Mouse (Mus musculus): ENCODE results near the gene Ruvbl2. TPM values are rescaled to one million over a fixed set of nuclear protein-coding genes. Genes with fewer than 3 reads are reported as not detected.

Gene Ruvbl2
- polyA plus RNA-seq, 1 experiment from 2014 or later: 67.1 TPM

DNA sequence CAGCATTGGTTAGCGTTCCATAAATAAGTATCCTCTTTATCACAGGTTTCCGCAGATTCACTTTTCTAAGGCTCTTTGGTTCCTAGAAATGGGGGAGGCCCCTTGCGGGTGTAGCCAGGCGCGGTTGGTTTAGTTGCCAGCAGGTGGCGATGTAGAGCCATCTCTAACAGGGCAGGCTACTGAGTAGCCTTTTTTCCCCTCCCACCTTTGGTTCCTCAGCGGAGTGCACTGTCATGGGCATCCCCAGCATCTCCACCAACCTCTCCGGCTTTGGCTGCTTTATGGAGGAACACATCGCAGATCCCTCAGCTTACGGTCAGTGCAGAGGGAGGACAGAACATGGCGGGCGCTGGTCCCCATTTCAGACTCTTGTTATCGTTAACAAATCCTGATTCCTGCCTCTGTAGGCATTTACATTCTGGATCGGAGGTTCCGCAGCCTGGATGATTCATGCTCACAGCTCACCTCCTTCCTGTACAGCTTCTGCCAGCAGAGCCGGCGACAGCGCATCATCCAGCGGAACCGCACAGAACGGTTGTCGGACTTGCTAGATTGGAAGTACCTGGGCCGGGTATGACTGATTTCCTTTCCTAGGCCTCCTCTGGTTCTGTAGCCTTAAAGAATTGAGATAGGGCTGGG, 13.6 kb upstream of the Ruvbl2 start:
- 0 out of 2 replicates have a peak overlapping the region, but pooled peaks have one; percentile 20 for H3K4me2 ChIP-seq
- 0 out of 2 replicates have a peak overlapping the region, but pooled peaks have one; percentile 1 for H3K4me3 ChIP-seq (replicated peaks)
- H3K36me3 ChIP-seq (replicated peaks): peaks cover 34% of the 10 kb centered on the region
- peak; percentile 68 for ATAC-seq (ENCODE audit: insufficient read depth)
- H3K9ac ChIP-seq: no peak overlapping the region
- 50% methylated on average over 23 of the region's 23 CpGs for WGBS (ENCODE audit: insufficient replicate concordance)
- H3K9me3 ChIP-seq (replicated peaks): no peaks in the 10 kb centered on the region
- H3K27ac ChIP-seq (replicated peaks): 0 out of 2 replicates have a peak overlapping the region, but pooled peaks have one; percentile 19
- no peaks in the 10 kb centered on the region for H3K27me3 ChIP-seq
- peaks cover 33% of the 10 kb centered on the region for H3K4me1 ChIP-seq (replicated peaks)

DNA sequence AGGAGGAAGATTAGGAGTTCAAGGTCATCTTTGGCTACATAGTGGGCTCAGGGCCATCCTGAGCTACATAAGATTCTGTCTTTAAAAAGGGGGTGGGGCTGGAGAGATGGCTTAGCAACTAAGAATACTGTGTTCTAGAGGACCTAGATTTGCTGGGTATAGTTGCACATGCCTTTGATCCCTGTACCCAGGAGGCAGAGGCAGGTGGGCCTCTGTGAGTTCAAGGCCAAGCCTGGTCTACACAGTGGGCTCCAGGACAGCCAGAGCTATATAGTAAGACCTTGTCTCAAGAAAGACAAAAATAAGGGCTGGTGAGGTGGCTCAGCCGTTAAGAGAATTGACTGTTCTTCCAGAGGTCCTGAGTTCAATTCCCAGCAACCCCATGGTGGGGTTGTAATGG, 12.1 kb upstream of the Ruvbl2 start:
- no peak overlapping the region for H3K9ac ChIP-seq
- WGBS (ENCODE audit: insufficient replicate concordance): 79% methylated on average over 1 of the region's 1 CpGs
- H3K27ac ChIP-seq (replicated peaks): no peak overlapping the region
- no peaks in the 10 kb centered on the region for H3K9me3 ChIP-seq (replicated peaks)
- H3K4me2 ChIP-seq: no peak overlapping the region
- H3K4me3 ChIP-seq (replicated peaks): no peak overlapping the region
- peaks cover 22% of the 10 kb centered on the region for H3K36me3 ChIP-seq (replicated peaks)
- no peaks in the 10 kb centered on the region for H3K27me3 ChIP-seq
- H3K4me1 ChIP-seq (replicated peaks): peaks cover 26% of the 10 kb centered on the region
- ATAC-seq (ENCODE audit: insufficient read depth): no peak

DNA sequence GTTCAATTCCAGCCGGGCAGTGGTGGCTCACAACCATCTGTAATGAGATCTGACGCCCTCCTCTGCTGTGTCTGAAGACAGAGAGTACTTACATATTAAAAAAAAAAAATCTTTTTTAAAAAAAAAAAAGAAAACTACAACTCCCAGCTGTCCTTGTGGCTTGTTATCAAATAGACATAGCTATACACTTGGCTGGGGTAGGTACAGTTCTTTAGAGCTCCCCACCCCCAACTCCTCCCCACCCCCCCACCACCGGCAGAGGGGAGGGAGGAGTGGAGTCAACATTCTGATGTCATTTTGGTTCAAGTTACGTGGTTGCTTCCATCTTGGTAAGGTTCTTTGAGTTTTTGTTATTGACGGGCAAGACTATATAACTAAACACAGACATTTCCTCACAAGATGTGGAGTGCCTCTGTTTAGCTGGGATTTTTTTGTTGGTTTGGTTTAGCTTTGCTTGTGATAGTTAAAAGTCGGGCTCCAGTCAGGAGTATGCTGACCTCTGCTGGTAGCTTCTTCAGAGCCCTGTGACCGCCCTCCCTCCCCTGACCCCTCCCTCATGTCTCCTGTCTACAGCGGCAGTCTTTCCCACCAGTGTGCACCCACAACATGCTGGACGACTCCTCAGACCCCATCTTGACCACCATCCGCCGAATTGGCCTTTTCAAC, 9.6 kb upstream of the Ruvbl2 start:
- 23% methylated on average over 11 of the region's 11 CpGs for WGBS (ENCODE audit: insufficient replicate concordance)
- H3K9ac ChIP-seq: no peak overlapping the region; the same call in 1 of the 2 replicates

DNA sequence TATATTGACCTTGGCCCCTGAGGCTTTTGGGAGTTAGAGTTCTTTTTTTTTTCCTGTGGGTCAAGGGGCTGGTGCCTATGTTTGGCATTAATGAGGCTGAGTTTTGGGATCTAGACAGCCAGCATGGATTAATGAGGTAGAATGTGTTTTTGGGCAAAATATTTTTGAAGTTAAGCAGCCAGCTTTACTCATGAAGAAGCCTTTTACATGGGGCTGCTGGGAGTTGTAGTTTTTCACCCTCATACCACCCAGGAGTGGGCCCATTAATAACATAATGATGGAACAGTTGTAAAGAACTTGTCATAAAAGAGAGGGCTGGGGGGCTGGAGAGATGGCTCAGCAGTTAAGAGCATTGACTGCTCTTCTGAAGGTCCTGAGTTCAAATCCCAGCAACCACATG, 8.7 kb upstream of the Ruvbl2 start:
- H3K36me3 ChIP-seq (replicated peaks): peaks cover 9% of the 10 kb centered on the region
- H3K4me2 ChIP-seq: no peak overlapping the region
- no peaks in the 10 kb centered on the region for H3K9me3 ChIP-seq (replicated peaks)
- no peak overlapping the region for H3K9ac ChIP-seq
- ATAC-seq (ENCODE audit: insufficient read depth): no peak
- H3K27ac ChIP-seq (replicated peaks): no peak overlapping the region
- no peaks in the 10 kb centered on the region for H3K27me3 ChIP-seq
- peaks cover 18% of the 10 kb centered on the region for H3K4me1 ChIP-seq (replicated peaks)
- no peak overlapping the region for H3K4me3 ChIP-seq (replicated peaks)

More for the DNA sequence above, 9.6 kb upstream of the Ruvbl2 start:
- Histone ChIP-seq H3K27me3 (no peaks in the 10 kb centered on the region), H3K4me3 (replicated peaks) (peak overlapping the region; percentile 21; the same call in 1 of the 2 replicates), H3K27ac (replicated peaks) (no peak overlapping the region), H3K9me3 (replicated peaks) (no peaks in the 10 kb centered on the region), H3K4me2 (peak overlapping the region; percentile 46), H3K4me1 (replicated peaks) (peaks cover 26% of the 10 kb centered on the region), H3K36me3 (replicated peaks) (peaks cover 17% of the 10 kb centered on the region)
- ATAC-seq (ENCODE audit: insufficient read depth): 0 out of 2 replicates have a peak, but pooled peaks have one; percentile 25

DNA sequence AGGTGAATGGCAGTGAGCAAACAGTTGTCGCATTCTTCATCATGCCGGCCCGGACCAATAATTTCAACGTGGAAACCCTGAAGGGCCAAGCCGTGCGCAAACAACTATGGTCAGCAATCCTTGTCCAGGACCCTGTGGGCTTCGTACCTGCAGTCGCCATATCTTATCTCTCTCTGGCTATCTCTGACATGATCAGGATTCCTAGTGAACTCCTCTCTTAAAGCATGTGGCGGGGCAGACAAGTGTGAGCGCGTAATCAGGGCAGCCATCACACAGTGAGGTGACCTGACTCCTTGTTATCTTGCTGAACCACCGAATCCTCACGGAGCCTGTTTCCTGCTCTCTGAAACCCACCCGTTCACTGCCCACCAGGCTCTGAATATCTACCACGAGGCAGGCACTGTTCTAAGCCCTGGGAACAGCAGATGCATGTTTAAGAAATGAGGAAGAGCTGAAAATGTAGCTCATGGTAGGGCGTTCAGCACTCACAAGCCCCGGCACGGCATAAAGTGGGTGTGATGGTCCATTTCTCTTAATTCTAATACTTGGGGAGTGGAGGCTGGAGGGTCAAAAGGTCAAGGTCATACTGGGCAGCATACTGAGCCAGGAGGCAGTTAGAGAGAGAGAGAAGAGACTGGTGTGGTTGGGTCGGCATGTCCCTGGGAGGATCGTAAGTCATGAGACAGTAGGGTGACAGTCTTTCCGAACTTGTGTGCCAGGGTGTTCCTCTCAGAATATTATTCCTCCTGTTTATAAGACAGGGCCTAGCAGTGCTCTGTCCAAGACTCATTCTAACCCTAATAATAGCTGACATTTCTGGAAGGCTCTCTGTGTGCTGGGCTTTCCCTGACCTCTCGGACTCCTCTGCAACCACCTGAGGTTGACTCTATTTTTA, 5.9 kb upstream of the Ruvbl2 start:
- ATAC-seq (ENCODE audit: insufficient read depth): no peak
- Histone ChIP-seq H3K27ac (replicated peaks) (no peak overlapping the region), H3K4me3 (replicated peaks) (no peak overlapping the region), H3K4me1 (replicated peaks) (peaks cover 10% of the 10 kb centered on the region), H3K36me3 (replicated peaks) (peaks cover 17% of the 10 kb centered on the region), H3K9me3 (replicated peaks) (no peaks in the 10 kb centered on the region), H3K4me2 (no peak overlapping the region), H3K27me3 (no peaks in the 10 kb centered on the region), H3K9ac (no peak overlapping the region)
- WGBS (ENCODE audit: insufficient replicate concordance): 51% methylated on average over 22 of the region's 22 CpGs

DNA sequence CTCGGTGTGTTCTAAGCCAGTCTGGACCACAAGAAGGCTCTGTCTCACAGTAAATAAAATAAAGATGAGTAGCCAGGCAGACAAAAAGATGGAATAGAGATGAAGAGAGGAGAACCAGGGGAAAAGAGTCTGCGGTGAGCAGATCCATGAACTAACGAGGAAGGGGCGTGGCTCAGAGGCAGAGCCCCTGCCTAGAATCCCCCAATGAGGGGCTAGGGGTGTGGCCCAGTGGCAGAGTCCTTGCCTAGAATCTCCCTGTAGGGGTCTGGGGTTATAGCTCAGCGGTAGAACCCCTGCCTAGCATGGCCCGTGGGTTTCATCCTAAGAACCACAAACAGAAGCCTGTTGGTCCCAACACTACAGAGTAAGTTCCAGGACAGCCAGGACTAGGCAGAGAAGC, 850 bp downstream of the Ruvbl2 start:
- peaks cover 40% of the 10 kb centered on the region for H3K4me1 ChIP-seq (replicated peaks)
- 45% methylated on average over 6 of the region's 6 CpGs for WGBS (ENCODE audit: insufficient replicate concordance)
- no peaks in the 10 kb centered on the region for H3K9me3 ChIP-seq (replicated peaks)
- H3K27me3 ChIP-seq: no peaks in the 10 kb centered on the region; the same call in 1 of the 2 replicates
- H3K4me2 ChIP-seq: no peak overlapping the region
- H3K9ac ChIP-seq: no peak overlapping the region
- ATAC-seq (ENCODE audit: insufficient read depth): no peak
- H3K36me3 ChIP-seq (replicated peaks): peaks cover 12% of the 10 kb centered on the region
- no peak overlapping the region for H3K4me3 ChIP-seq (replicated peaks)
- no peak overlapping the region for H3K27ac ChIP-seq (replicated peaks)

DNA sequence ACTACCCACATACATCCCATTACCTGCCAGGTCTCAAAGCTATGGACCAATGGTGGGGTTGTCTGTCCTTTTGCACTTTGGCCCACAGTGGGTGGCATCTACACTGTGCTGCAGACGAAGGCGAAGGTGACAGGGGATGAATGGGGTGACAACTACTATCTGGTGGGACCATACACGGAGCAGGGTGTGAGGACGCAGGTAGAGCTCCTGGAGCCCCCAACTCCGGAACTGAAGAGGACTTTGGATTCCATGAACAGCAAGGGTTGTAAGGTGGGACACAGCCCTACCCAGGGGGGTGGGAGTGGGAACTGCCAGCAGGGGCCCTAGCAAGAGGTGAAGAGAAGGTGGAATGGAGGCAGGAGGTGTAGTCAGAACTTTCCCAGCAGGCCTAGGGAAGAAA, 1.5 kb downstream of the Ruvbl2 start:
- Histone ChIP-seq H3K27ac (replicated peaks) (no peak overlapping the region), H3K4me3 (replicated peaks) (no peak overlapping the region), H3K9me3 (replicated peaks) (no peaks in the 10 kb centered on the region), H3K27me3 (no peaks in the 10 kb centered on the region; the same call in 1 of the 2 replicates), H3K4me1 (replicated peaks) (peaks cover 46% of the 10 kb centered on the region), H3K36me3 (replicated peaks) (peaks cover 18% of the 10 kb centered on the region), H3K9ac (no peak overlapping the region), H3K4me2 (0 out of 2 replicates have a peak overlapping the region, but pooled peaks have one; percentile 88)
- WGBS (ENCODE audit: insufficient replicate concordance): 73% methylated on average over 5 of the region's 5 CpGs
- no peak for ATAC-seq (ENCODE audit: insufficient read depth)

DNA sequence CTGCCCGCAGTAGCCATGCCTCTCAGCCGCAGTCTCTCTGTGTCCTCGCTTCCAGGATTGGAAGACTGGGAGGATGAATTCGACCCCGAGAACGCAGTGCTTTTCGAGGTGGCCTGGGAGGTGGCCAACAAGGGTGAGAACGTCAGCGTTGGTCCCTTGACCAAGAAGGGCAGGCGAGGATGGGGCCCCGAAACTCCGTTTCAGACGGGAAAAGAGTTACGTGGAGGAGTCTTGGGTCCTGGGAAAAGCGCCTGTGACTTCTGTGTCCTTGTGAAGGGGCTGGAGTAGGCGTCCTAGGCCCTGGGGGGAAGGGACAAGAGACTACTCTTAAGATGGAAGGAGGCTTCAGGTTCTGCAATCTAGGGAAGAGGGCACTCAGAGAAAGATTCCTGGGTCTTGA, 2.9 kb downstream of the Ruvbl2 start:
- Histone ChIP-seq H3K36me3 (replicated peaks) (peaks cover 24% of the 10 kb centered on the region), H3K27me3 (no peaks in the 10 kb centered on the region; the same call in 1 of the 2 replicates), H3K27ac (replicated peaks) (peak overlapping the region; percentile 71), H3K9ac (peak overlapping the region; percentile 63), H3K4me2 (peak overlapping the region; percentile 88), H3K4me3 (replicated peaks) (peak overlapping the region; percentile 71), H3K9me3 (replicated peaks) (no peaks in the 10 kb centered on the region), H3K4me1 (replicated peaks) (peaks cover 58% of the 10 kb centered on the region)
- ATAC-seq (ENCODE audit: insufficient read depth): no peak
- WGBS (ENCODE audit: insufficient replicate concordance): 4% methylated on average over 16 of the region's 16 CpGs

DNA sequence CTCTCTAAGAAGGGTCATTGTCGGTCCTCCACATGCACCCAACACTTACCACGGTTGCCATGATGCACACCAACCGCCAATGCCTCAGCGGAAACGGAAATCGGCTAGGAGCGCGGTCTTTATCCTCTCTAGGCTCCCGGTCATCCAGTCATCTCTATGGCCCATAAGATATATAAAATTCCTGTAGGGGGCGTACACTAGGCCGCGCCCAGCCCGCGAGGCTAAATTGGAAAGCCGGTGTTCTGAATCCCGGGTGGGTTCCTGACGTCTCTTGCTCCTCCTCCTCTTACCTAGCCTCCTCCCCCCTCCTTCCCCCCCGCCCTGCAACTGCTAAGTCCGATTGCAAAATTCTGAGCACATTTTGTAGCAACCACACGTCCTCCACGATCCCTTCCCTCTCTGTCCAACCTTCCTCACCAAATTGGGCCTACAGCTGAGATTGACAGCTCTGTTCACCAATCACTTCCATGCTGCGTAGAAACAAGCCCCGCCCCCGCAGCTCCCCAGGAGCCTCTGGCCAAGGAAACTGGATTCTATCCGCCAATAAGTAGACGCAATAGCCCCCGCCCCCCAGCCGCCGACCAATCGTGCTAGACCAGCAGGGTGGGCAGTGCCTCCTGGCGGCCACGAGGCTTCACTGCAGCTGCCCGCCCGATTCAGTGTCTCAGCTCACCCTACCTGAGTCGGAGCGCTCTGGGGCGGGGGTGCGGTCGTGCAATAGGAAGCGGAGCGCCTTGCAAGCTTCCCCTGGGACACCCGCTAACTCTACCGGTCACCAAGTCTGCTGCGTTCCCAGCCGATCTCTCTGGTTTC, 3.5 kb downstream of the Ruvbl2 start, which contains the start of gene Gys1:
TSS of gene Gys1 (plus strand) at position 642 of the 813 bp plus-strand sequence.
- Histone ChIP-seq H3K9ac (peak within 1 kb of the TSS; percentile 65), H3K4me2 (peak within 1 kb of the TSS; percentile 88), H3K4me1 (replicated peaks) (peaks cover 58% of the 10 kb centered on the region), H3K9me3 (replicated peaks) (no peaks in the 10 kb centered on the region), H3K4me3 (replicated peaks) (peak within 1 kb of the TSS; percentile 71), H3K27me3 (no peaks in the 10 kb centered on the region; the same call in 1 of the 2 replicates), H3K27ac (replicated peaks) (peak within 1 kb of the TSS; percentile 91), H3K36me3 (replicated peaks) (peaks cover 28% of the 10 kb centered on the region)
- under 1% methylated on average over 45 of the region's 45 CpGs for WGBS (ENCODE audit: insufficient replicate concordance)
- peak; percentile 95 for ATAC-seq (ENCODE audit: insufficient read depth)

DNA sequence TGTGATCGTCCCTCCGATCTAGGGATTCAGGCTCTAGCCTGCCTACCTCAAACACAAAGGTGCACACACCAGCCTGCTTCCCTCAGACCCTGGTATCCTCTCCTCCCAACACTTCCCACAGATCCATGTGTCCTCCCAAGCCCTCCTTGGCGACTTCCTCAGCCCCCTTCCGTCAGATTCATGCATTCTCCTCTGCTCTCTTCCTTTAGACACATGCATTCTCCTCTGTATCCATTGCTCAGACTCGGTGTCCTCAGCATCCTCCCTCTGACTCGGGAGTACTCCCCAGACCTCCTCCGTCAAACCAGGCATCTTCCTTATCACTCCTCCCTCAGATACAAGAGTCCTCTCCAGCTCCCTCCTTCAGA, 4.1 kb downstream of the Ruvbl2 start:
- H3K9me3 ChIP-seq (replicated peaks): no peaks in the 10 kb centered on the region
- H3K36me3 ChIP-seq (replicated peaks): peaks cover 34% of the 10 kb centered on the region
- H3K27ac ChIP-seq (replicated peaks): peak overlapping the region; percentile 91
- peak overlapping the region; percentile 65 for H3K9ac ChIP-seq
- no peaks in the 10 kb centered on the region; the same call in 1 of the 2 replicates for H3K27me3 ChIP-seq
- H3K4me1 ChIP-seq (replicated peaks): peaks cover 58% of the 10 kb centered on the region
- H3K4me2 ChIP-seq: peak overlapping the region; percentile 88
- ATAC-seq (ENCODE audit: insufficient read depth): no peak
- WGBS (ENCODE audit: insufficient replicate concordance): under 1% methylated on average over 7 of the region's 7 CpGs
- peak overlapping the region; percentile 71 for H3K4me3 ChIP-seq (replicated peaks)

Data from liver, embryonic 15.5 days (tissue).